Mouse (Mus musculus): ENCODE measurements at regions not wholly inside any gene's neighbourhood (a gene's known extent, or its start where the extent isn't known, plus 50 kb on each side); places are given as distances from the start of the nearest gene placed in this dataset.

DNA sequence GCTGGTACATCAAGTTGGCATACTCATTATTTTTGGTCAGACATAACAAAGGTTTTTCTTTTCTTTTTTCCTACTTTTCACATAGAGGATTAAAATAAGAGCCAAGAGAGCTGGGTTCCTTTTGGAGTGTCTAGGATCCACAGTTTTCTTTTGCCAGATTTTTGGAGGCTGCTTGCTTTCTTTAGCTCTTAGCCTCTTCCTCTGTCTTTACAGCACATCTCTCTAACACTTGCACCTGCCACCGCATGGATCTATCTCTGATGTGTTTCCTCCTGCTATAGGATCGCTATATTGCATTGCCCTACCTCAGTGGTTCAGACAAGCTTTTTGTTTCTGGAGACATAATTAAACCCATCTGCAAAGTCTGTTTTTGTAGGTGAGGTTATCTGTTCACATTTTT lies 339.9 kb downstream of the Rpl10l start:
- DNase-seq (ENCODE audit: low spot score in 2 of 2), result no peak

DNA sequence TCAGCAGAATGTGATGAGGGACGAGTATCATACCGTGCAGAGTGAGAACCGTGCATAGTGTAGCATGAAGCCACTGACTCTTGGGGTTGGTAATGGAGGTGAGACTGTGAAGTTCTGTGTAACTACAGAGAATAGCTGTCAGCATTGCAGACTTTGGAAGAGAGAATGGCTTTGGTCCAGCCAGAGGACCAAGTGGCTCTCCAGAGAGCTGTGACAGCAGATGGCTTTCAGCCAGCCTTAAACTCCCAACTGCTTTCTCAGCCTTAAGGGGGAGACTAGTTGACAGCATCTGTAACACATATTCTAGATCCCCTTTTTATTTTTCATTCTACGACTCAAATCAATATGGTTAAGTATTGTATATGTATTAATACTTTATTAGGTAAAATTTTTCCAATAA lies 342.0 kb downstream of the Rpl10l start:
- no peak for DNase-seq (ENCODE audit: low spot score in 2 of 2)

DNA sequence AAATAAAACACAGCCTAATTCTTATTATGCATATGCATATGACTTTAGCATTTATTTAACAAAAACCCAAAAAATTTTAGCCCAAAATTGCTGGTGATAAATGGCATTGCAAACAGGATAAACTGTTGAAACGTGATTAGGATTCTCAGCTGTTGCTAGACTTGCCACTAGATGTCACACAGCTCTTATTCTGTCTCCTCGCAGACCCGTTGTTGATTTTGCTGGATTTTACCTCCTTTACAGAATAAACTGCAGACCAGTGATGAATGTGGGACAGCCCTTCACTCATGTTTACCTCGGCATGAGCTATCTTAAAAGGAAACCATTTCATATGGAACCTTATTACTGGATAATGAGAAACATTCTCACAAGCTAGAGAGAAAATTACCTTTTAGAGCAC lies 352.4 kb downstream of the Rpl10l start:
- peak; percentile 8 to 11 for DNase-seq (ENCODE audit: low spot score in 2 of 2)

DNA sequence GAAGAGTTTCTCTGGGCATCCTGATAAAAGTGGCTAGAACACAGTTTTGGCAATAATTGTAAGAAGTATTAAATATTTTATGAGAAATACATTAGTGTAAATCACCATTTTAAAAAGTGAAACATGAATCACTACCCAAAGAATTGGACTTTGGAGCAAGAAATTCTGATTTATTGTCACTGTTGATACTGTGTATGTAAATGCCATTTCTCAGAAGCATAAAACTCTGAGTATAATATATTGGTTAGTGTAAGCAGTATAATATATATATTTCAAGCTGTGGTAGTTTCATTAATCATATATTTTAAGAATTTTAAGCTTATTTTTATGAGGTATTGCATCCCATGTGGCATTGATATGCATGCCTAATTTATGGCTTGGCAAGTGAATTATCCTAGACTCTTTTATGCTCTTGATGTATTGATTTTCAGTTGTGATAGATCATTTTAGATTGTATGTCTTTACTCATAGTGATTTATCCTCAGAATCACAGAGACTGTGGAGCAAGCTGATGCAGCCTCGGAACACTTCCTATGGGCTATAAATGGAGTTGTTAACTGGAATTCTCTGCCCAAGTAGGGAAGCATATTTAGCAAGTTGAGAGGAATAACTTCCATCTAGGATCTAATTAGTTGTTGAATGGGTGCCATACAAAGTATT lies 354.4 kb downstream of the Rpl10l start:
- no peak for DNase-seq (ENCODE audit: low spot score in 2 of 2)
